Mouse (Mus musculus) lung, adult 2 months (tissue): ENCODE results near the gene Gps1.

ENCODE experiments used
- CTCF ChIP-seq: fragments of 200-500 bp; IDR thresholded peaks from 2 replicates; pipeline ENCODE4 v1.5.1; 2011; ENCODE audit warnings: mild to moderate bottlenecking, low read length, control low read depth; ENCODE audit not compliant: insufficient read depth
- POLR2A ChIP-seq: fragments of 200-500 bp; IDR thresholded peaks from 2 replicates; pipeline ENCODE4 v1.6.1; 2011; ENCODE audit warnings: low read depth, mild to moderate bottlenecking, control low read depth, low read length, borderline replicate concordance; ENCODE audit errors: extremely low read depth

DNA sequence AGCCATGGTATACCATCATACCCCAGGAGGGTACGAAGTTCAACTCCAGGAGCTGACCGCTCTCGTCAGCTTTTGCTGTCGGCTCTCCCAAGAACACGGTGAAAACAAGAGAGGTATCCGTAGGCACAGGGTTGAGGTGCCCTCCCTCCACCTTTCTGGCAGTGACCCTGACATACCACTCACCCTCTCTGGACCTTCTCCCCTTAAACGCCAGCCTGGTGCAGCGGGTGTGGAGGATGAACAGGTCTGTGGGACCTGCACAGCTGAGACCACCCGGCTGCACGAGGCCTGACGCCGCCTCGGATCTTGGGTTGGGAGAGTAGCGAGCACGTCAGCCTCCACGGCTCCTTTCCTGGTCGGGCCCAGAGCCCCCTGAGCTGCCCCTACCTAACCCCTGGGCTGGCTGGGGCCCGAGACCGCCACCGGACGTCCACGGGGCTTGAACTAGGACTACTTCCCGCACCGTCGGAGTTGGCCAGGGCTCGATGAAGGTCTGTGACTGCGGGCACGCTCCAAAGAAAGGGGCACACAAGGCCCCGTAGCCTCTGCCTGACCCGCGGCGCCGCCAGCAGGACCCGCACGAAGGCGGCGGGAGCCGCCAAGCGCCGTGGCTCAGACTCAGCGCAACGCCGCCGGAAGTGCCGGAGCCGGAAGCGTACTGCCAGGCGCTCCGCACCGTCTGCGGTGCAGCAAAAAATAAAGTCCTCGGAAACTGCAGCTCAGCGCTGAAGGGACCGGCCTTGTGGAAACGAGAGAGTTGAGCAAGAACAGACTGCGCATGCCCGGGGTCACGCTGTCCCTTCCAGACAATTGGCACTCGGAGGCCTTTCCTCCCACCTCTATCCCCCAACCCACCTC lies 11.9 kb downstream of the Gps1 start, which contains the start of gene Dus1l:
- TF ChIP-seq CTCF: no peak
- peak; percentile 87 for TF ChIP-seq POLR2A
